Mouse (Mus musculus) layer of hippocampus, adult 11-12 months (tissue): Measurements from ENCODE around the gene Def6.

Source experiments
- DNase-seq: peaks from one replicate; pipeline ENCODE4 v3.0.0; 2022; ENCODE audit warnings: low spot score

Def6 gene

DNA sequence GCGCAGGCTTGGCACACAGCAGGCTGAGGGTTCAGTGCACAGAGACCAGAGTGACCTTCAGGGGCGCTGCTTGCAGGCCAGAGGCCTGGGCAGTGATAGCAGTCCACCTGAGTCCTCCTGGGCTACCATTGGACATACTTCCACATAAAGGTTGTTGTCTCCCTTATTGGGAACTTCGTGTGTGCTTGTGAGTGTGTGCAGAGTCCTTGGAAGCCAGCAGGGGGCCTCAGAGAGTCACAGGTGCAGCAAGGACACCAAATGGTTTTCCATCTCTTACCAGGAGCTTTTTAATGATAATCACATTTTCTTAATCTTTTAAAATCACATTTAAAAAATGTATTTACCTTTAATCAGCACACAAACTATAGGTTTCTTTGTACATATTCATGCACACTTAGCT is 67.2 kb downstream of the Def6 start:
- no peak for DNase-seq

DNA sequence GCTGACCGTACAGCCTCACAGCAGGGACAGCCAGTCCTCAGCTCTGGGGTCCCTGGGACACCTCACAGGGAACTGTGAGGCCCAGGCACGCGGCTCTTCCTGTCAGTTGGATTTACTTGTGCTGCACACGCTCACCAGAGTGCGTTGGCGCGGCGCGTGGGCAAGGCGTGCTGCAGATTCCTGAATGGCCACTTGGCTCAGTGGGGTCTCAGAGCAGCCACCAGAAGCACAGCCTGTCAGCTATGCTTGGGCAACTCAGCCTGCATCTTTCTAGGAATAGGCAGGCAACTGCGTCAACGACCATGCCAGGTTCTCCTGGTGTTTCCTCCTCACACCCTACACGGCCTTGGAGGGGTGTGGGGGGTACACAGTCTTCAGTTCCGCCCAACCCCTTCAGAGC is 69.6 kb downstream of the Def6 start:
- DNase-seq: no peak

DNA sequence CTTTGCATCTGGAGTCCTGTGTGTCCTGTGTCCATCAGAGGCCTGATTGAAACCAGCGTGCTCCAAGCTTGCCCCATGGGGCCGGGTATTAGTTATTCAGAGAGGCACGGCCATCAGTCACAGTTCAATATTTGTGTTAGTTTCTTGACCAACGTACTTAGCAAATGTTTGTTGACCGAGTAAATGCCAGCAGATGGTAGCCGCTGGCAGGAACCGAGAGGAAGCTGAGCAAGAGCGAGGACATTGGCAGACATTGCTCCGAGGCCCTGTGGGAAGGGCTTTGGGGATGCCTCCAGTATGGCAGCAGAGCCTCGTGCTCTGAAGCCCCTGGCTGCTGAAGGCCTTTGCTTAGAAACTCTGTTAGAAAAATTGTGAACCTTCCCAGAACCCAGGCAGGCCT is 70.1 kb downstream of the Def6 start:
- DNase-seq: no peak

DNA sequence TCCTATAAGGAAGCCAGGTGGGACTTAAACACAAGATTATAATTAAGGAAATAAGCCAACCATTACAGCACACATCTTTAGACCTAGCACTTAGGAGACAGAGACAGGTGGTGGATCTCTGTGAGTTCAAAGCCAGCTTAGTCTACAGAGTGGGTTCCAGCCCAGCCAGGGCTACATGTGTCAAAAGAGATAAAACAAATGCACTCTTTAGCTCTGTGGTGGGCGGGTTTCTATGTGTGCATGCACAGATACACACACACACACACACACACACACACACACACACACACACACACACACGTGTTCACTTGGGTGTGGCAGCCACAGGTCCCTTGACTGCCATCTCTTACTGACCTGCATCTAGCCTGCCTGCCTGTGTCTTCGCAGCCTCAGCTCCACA is 70.6 kb downstream of the Def6 start:
- no peak for DNase-seq
